Mouse (Mus musculus): Measurements from ENCODE around the gene Rce1.

DNA sequence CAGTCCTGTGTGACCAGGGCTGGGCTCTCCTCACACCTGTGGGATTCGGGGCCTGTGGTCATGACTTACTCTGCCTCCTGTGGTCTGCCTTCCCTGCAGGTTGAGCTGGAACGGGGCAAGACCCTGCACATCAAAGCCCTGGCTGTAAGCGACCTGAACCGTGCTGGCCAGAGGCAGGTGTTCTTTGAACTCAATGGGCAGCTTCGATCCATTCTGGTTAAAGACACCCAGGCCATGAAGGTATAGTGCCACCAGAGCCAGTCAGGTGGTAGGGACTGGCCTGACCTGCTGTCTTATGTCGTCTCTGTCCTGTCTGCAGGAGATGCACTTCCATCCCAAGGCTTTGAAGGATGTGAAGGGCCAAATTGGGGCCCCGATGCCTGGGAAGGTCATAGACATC, 4.7 kb downstream of the Rce1 start:
- no peak for TF ChIP-seq JUN (IDR thresholded peaks at IDR 0.05; ENCODE audit: insufficient read depth, low read depth, low read length)
- no peak for TF ChIP-seq CTCF (conservative IDR thresholded peaks at IDR 0.05 in 1 of 2, IDR thresholded peaks at IDR 0.05 in 1 of 2; ENCODE audit: low read depth in 2 of 2, low read length in 2 of 2)
- no peak for TF ChIP-seq USF1 (IDR thresholded peaks at IDR 0.05; ENCODE audit: low read depth, low read length)
- no peak for TF ChIP-seq POLR2A (IDR thresholded peaks at IDR 0.05; ENCODE audit: low read depth, low read length)
